Mouse (Mus musculus): ENCODE data around the gene Trpc4.

Gene Trpc4

GRCm38 (mm10) chr3:54244729-54245465 lies 89.1 kb downstream of the Trpc4 start:
- in situ Hi-C loops (cut with MboI; ENCODE audit: low pct_unique_long_range_greater_than_20kb in 1 of 2, low sequenced_read_pairs in 2 of 2, unreplicated experiment in 1 of 2) = no loop called here

- in situ Hi-C loops (cut with MboI; ENCODE audit: low pct_unique_long_range_greater_than_20kb in 1 of 2, low sequenced_read_pairs in 2 of 2, unreplicated experiment in 1 of 2) = no loop called here
These were observed 90.6 kb downstream of the Trpc4 start for GRCm38 (mm10) chr3:54246416-54246815.

- in situ Hi-C loops (cut with MboI; ENCODE audit: low pct_unique_long_range_greater_than_20kb in 1 of 2, low sequenced_read_pairs in 2 of 2, unreplicated experiment in 1 of 2) = no loop called here
These were observed 93.5 kb downstream of the Trpc4 start for GRCm38 (mm10) chr3:54249311-54249710.

DNA sequence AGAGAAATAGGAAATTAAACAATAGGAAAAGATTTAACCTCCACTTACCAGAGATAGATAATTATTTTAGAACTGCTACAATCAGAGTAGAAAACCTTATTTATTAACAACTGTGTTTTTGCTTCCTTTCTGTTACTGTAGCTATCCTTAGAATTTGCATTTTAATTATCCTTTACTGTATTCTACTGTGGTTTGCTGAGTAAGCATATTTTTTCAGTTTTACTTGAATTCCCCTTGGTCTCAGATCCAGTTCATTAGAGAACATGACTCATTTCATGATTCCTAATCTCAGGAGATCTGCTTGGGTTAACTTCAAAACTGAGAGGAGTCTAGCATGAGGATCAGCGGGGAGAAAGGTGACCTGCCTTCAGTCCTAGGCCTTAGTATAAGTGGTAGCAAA lies 111.1 kb downstream of the Trpc4 start:
- in situ Hi-C loops (cut with MboI; ENCODE audit: low pct_unique_long_range_greater_than_20kb in 1 of 2, low sequenced_read_pairs in 2 of 2, unreplicated experiment in 1 of 2) = no loop called here

DNA sequence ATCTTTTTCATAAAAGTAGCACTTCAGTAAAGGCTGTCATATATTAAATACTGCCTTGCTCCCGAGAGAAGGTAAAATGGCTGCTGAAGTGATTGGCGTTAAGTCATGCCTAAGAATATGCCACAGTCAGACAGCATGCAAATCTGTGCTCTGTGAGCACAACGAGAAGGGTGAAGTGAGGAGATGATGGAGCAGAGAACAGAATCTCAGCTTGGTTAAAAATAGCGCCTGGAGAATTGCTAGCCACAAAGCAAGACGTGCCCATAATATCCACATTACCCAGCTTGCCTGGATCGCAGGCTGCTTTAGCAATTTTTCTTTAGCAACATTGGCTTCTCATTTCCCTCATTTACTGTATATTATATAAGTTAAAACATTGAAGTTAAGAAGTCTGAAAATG lies 113.3 kb downstream of the Trpc4 start:
- in situ Hi-C loops (cut with MboI; ENCODE audit: low pct_unique_long_range_greater_than_20kb in 1 of 2, low sequenced_read_pairs in 2 of 2, unreplicated experiment in 1 of 2) = no loop called here

- in situ Hi-C loops (cut with MboI; ENCODE audit: low pct_unique_long_range_greater_than_20kb in 1 of 2, low sequenced_read_pairs in 2 of 2, unreplicated experiment in 1 of 2) = no loop called here
These were observed 118.8 kb downstream of the Trpc4 start for GRCm38 (mm10) chr3:54274651-54275050.

GRCm38 (mm10) chr3:54289731-54290130 lies 133.9 kb downstream of the Trpc4 start:
- in situ Hi-C loops (cut with MboI; ENCODE audit: low pct_unique_long_range_greater_than_20kb in 1 of 2, low sequenced_read_pairs in 2 of 2, unreplicated experiment in 1 of 2) = no loop called here

DNA sequence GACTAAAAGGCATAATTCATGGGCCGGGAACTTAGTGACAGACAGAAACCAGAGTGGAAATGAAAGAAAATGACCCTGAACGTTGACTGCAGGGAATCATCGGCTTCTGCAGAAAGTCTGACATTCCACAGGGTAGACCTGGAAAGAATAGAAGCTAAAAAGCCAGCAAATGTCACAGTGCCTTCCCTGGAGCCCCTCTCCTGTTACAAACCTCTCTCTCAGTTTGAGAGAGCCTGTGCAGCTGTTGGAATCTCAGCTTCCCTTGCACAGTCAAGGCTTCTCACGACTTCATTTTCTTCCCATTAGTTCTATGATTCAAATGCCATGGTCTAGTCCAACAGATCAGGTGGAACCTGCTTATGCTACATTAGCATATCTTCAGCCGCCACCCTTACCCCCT lies 154.8 kb downstream of the Trpc4 start:
- in situ Hi-C loops (cut with MboI; ENCODE audit: low pct_unique_long_range_greater_than_20kb in 1 of 2, low sequenced_read_pairs in 2 of 2, unreplicated experiment in 1 of 2) = no loop called here

DNA sequence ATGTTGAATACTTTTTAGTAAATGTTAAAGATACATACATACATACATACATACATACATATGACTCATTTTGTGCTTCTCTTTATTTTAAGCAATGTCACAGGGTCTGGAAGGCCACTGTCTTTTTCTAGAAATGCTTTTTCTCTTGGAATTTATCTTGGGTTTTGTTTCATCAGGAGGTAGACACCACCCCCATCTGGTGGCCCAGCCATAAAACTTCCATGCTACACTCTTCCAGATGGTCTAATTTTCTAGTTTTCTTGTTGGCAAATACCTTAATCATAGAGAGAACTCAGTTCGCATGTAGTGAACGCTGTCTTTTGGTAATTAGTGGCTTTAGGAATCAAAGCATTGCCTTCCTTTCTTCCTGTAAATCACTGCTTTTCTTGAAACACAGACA lies 158.2 kb downstream of the Trpc4 start:
- in situ Hi-C loops (cut with MboI; ENCODE audit: low pct_unique_long_range_greater_than_20kb in 1 of 2, low sequenced_read_pairs in 2 of 2, unreplicated experiment in 1 of 2) = no loop called here

GRCm38 (mm10) chr3:54352891-54353652 lies 197.2 kb downstream of the Trpc4 start:
- in situ Hi-C loops (cut with MboI; ENCODE audit: low pct_unique_long_range_greater_than_20kb in 1 of 2, low sequenced_read_pairs in 2 of 2, unreplicated experiment in 1 of 2) = loop anchor here in 1 of 2 experiments (25.0 kb wide), 1 partner anchor 309 kb away; no protein-coding TSS in a partner anchor

DNA sequence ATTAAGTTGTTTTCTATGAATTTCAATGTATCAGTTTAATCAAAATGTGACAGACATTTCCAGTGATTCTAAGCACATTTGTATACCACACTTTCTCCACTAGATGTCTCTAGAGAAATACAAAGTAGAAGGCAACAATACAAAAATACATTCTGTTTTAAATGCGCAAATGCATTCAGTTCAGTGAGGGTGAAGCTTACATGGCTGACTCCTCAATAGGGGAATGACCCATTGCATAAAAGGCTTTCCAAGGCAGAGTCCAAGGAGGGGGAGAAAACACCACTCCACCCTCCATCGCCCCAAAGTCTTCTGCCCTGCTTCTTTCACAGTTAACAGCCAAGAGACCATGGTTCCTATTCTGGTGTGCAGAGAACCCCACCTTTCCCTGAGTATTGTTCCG lies 201.7 kb downstream of the Trpc4 start:
- in situ Hi-C loops (cut with MboI; ENCODE audit: low pct_unique_long_range_greater_than_20kb in 1 of 2, low sequenced_read_pairs in 2 of 2, unreplicated experiment in 1 of 2) = loop anchor here in 1 of 2 experiments (25.0 kb wide), 1 partner anchor 305 kb away; no protein-coding TSS in a partner anchor

DNA sequence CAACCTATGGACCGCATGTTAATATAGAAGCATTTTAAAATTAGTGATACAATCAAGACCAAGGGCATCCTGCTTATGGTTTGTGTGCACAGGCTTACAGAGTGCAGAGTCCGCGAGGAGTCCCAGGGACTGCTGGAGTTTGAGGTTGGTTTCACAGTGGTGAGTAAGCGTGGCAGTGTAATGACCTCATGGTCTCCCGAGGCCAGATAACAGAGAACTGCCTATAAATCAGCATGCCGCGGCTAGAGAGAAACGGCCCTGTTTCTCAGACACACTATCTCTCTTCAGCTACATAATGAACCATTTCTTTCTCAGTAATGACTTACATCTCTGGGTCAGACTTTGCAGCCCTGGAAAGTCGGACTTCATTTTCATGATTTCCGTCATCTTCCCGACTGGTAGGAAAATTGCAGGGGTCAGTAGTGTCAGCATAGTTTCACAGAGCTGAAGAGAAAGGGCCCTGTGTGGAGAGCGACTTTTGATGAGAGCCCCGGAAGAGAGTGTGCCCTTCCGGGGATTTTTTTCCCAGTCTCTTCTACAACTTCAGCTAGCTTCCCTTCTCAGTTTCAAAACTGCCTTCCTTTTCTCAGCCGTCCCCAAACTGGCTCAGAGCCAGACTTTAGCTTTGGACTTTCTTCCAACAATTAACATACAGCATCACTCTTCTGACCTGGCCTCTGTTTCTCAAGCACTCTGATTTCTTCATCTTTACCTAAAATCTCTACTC lies 202.8 kb downstream of the Trpc4 start:
- in situ Hi-C loops (cut with MboI; ENCODE audit: low pct_unique_long_range_greater_than_20kb in 1 of 2, low sequenced_read_pairs in 2 of 2, unreplicated experiment in 1 of 2) = loop anchor here in 1 of 2 experiments (25.0 kb wide), 1 partner anchor 304 kb away; no protein-coding TSS in a partner anchor

DNA sequence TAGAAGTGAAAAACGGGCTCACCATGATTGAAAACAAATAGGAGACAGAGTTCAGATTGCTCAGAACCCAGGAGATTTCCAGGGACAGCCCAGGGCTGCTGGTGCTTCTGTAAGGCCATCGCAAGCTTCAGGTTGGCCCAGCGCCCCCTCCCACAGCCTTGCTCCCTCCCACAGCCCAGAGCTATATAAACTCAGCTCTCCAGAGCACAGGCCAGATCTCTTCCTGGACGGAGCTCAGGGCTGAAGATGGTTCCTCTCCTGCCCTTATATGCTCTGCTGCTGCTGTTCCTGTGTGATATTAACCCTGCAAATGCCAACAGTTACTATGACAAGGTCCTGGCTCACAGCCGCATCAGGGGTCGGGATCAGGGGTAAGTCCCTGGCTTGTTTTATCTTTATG lies 205.1 kb downstream of the Trpc4 start, which contains the start of gene Postn:
Gene Postn (plus strand): TSS at position 213 of the 400 bp plus-strand sequence.
- in situ Hi-C loops (cut with MboI; ENCODE audit: low pct_unique_long_range_greater_than_20kb in 1 of 2, low sequenced_read_pairs in 2 of 2, unreplicated experiment in 1 of 2) = loop anchor here in 1 of 2 experiments (25.0 kb wide), 1 partner anchor 301 kb away; no protein-coding TSS in a partner anchor

- in situ Hi-C loops (cut with MboI; ENCODE audit: low pct_unique_long_range_greater_than_20kb in 1 of 2, low sequenced_read_pairs in 2 of 2, unreplicated experiment in 1 of 2) = loop anchor here in 1 of 2 experiments (25.0 kb wide), 1 partner anchor 301 kb away; no protein-coding TSS in a partner anchor
These were observed 205.8 kb downstream of the Trpc4 start for GRCm38 (mm10) chr3:54361656-54362055.
